Mouse (Mus musculus) lung, postnatal 0 days (tissue): ENCODE results near the gene Il11ra1.
"Not testable (repeated sequence)": the region's sequence is repeated elsewhere in the genome, so short reads cannot be mapped to it uniquely, and the experiment has no call there.

Source experiments
- CTCF ChIP-seq: IDR thresholded peaks from 2 replicates; pipeline ENCODE4 v1.5.1; 2016; ENCODE audit warnings: antibody characterized with exemption, mild to moderate bottlenecking
- EP300 ChIP-seq: IDR thresholded peaks from 2 replicates; pipeline ENCODE4 v1.6.1; 2016; ENCODE audit warnings: antibody characterized with exemption, mild to moderate bottlenecking, control low read depth

DNA sequence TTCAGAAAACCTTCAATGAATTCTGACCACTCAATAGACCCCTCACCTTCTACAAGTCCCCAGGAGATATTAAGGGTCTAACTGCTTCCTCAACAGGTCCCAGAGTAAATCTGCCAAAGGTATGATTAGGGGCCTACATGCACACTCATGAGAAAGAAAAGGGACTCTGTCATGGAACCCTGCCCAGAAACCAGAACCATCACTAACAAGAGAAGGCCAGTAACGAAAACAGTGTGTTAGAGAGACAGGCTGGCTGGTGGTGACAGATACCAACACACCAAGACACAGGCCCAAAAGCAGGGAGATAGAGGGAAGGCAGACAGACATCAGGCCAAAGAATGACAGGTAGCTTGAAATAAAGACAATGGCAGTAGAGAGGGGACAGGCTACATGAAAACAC lies 11.2 kb upstream of the Il11ra1 start:
- TF ChIP-seq CTCF, EP300: not testable (repeated sequence)
